Mouse (Mus musculus): ENCODE results near the gene Zfp747. TPM values are rescaled to one million over a fixed set of nuclear protein-coding genes. Genes with fewer than 3 reads are reported as not detected.

Zfp747 gene
- 1.4 and 1.5 TPM in 2 replicates for polyA plus RNA-seq (2012; rRNA removed)

DNA sequence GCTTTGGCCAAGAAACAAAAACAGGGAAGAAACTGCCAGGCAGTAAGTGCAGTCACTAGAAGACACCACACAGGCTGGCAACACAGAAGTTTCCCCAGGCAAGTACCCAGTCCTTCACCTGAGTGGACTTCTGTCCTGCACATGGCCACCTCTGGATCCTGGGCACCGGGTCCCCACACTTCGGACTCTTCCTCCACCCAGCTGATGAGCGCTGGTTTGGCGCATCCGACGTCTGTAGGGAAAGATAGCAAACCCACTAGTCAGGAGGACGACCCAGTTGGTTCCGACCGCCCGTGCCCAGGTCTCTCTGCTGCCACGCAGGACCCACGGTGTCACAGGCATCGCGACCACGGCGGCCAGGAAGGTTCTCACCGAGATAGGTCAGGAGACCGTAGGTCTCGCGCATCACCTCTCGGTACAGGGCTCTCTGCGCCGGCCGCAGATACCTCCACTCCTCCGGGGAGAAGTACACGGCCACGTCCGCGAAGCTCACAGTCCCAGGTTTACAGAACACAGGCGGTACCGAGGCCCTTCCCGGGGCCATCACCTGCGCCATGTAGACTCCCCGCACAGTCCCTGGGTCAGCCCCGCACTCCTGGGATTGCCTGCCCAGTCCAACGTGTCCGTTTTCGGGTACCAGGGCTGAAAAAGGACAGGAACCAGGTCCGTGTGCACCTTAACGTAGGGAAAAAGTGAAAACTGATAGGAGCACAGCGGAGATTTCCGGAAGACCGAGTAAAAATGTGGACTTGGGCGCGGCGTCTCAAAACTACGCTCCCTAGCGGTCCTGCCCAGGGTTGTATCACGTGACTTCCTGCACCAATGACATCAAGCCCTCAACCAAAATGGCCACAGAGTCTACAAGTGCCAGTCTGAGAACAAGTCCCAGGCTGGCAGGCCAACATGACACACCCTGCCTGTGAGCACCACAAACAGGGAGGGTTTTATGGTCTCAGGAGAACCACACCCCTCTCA lies at the start of gene Zfp747:
Zfp747 (minus strand) TSS at position 780 of the 975 bp plus-strand sequence.

DNA sequence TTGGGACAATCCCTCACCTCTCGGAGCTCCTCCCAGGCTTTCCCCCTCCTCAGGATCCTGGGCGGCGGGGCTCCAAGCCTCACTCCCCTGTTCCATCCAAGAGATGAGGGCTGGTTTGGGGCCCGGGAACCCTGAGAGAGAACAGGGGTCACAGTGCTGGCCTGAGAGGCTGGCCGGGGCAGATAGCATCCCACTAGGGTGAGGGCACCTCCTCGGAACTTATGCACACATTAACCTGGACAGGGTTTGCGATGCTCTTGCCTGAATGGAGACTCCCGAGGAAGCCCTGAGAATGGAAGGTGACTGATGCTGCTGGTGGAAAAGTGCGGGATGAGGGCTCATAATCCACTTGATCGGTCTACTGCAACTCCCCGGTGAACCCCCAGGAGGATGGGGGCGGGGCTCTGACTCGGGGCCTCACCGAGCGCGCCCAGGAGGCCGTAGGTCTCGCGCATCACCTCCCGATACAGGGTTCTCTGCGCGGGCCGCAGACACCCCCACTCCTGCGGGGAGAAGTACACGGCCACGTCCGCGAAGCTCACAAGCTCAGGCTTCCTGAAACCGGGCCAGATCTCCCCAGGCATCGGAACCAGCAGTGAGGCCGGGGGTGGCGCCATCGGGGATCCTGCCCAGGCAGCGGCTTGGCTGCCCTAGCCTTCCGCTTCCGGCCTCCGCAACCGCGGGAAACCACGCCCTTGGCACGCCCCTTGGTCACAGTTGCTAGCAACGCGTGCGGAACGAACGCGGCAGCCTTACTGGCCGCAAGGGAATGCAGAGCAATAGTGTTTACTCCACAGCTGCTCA lies 45.7 kb upstream of the Zfp747 start, which contains the start of gene Zfp688:
Zfp688 (minus strand) TSS at position 681 of the 804 bp plus-strand sequence.

DNA sequence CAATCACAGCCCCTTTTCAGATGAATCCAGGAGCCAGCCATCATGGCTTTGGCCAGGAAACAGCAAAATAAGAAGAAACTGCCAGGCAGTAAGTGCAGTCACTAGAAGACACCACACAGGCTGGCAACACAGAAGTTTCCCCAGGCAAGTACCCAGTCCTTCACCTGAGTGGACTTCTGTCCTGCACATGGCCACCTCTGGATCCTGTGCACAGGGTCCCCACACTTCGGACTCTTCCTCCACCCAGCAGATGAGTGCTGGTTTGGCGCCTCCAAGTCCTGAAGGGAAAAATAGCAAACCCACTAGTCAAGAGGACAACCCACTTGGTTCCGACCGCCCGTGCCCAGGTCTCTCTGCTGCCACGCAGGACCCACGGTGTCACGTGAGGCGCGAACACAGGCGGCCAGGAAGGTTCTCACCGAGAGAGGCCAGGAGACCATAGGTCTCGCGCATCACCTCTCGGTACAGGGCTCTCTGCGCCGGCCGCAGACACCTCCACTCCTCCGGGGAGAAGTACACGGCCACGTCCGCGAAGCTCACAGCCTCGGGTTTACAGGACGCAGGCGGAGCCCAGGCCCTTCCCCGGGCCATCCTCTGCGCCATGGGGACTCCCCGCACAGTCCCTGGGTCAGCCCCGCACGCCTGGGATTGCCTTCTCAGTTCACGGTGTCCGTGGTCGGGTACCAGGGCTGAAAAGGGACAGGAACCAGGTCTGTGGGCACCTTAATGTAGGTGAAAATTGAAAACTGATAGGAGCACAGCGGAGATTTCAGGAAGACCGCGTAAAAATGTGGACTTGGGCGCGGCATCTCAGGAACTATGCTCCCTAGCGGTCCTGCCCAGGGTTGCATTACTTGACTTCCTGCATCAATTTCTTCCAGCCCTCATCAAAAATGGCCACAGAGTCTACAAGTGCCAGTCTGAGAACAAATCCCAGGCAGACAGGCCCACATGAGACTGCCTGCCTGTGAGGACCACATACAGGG lies 30.4 kb upstream of the Zfp747 start, which contains the start of gene Zfp764:
Zfp764 (minus strand) TSS at position 821 of the 986 bp plus-strand sequence.

DNA sequence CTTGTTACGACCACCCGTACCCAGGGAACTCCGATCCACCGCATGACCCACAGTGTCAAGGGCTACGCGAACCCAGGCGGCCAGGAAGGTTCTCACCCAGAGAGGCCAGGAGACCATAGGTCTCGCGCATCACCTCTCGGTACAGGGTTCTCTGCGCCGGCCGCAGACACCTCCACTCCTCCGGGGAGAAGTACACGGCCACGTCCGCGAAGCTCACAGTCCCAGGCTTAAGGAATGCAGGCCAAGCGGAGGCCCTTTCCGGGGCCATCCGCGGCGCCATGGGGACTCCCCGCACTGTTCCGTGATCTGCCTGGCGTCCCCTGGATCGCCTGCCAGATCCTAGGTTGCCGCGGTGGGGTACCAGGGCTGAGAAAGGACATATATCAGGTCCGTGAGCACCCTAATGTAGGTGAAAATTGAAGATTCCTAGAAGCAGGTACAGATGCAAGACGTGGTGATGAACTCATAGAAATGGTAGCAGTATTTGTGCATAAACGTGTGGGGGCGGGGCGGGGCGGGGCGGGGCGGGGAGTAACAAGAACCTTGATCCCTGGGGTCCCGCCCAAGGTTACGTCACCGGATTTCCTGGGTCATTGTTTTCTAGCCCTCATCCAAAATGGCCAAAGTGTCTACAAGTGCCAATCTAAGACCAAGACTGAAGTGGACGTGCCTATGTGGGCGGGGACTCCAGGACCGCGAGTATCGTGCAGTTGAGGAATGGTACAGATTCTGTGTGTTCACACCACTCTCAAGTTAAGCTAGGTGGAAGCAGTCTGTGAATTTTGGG lies 17.5 kb upstream of the Zfp747 start, which contains the start of gene E430018J23Rik:
E430018J23Rik (minus strand) TSS at position 473 of the 787 bp plus-strand sequence.

DNA sequence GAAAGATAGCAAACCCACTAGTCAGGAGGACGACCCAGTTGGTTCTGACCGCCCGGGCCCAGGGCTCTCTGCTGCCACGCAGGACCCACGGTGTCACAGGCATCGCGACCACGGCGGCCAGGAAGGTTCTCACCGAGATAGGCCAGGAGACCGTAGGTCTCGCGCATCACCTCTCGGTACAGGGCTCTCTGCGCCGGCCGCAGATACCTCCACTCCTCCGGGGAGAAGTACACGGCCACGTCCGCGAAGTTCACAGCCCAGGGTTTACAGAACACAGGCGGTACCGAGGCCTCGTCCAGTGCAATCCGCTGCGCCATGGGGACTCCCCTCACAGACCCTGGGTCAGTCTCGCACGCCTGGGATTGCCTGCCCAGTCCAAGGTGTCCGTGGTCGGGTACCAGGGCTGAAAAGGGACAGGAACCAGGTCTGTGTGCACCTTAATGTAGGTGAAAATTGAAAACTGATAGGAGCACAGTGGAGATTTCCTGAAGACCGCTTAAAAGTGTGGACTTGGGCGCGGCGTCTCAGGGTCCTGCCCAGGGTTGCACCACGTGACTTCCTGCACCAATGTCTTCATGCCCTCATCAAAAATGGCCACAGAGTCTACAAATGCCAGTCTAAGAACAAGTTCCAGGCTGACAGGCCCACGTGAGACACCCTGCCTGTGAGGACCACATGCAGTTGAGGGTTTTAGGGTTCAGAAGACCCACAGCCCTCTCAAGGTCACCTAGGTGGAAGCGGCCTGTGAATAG lies 11.0 kb upstream of the Zfp747 start, which contains the start of gene 9130019O22Rik:
9130019O22Rik (minus strand) TSS at position 526 of the 752 bp plus-strand sequence.

DNA sequence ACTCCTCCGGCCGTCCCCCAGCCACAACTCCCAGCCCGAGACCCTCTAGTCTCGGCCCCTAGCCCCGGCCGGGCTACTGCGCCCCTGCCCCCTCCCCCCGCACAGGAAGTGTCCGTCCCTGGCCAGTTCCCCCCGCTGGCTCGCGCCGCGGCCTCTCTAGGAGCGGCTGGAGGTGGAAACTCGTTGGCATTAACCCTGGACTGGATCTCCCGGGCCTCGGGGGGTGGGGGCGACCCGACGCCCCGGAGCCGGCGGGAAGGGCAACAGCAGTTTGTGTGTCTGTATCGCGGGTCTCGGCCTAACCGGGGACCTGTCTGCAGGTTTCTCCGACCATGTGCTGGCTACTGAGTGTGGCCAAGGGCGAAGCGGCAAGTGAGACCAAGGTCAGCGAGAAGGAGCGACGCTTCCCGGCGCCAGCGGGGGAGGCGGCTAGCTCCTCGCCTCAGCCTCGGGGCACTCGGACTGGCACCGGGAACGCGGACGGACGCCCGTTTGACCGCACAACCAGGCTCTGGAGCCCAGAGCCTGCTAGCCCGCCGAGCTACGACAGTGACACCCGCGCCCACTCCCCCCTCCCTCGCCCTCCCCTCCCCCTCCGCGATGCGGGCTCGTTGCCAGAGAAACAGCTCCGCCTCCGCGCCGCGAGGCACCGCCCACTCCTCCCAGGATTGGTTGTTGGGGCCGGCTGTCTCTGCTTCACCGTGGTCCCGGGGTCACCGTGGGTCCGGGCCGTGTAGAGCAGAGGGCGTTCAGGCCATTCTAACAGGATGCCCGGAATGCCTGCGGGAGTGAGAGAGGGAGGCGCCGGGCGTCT lies 30.1 kb downstream of the Zfp747 start, which contains the start of gene Zfp768:
Zfp768 (minus strand) TSS at position 78 of the 814 bp plus-strand sequence.

Other genes with a start within 250 kb of the Zfp747 start
- gene Spn, start 238.2 kb downstream of the Zfp747 start, polyA plus RNA-seq (2012; rRNA removed), result 9.5 and 11.2 TPM in 2 replicates
- gene Cd2bp2, start 180.0 kb downstream of the Zfp747 start, polyA plus RNA-seq (2012; rRNA removed), result 31.0 and 35.9 TPM in 2 replicates
- gene Tbc1d10b, start 167.6 kb downstream of the Zfp747 start, polyA plus RNA-seq (2012; rRNA removed), result 13.4 and 15.2 TPM in 2 replicates
- 16.2 and 46.6 TPM in 2 replicates for gene Mylpf, start 167.2 kb downstream of the Zfp747 start, polyA plus RNA-seq (2012; rRNA removed)
- gene Zfp553, start 143.0 kb downstream of the Zfp747 start, polyA plus RNA-seq (2012; rRNA removed), result 3.4 and 3.5 TPM in 2 replicates
- gene Sept1, start 142.9 kb downstream of the Zfp747 start, polyA plus RNA-seq (2012; rRNA removed), result 15.1 and 15.2 TPM in 2 replicates
- gene Zfp771, start 131.8 kb downstream of the Zfp747 start, polyA plus RNA-seq (2012; rRNA removed), result 19.1 and 19.2 TPM in 2 replicates
- 56.0 and 63.0 TPM in 2 replicates for gene Dctpp1, start 115.3 kb downstream of the Zfp747 start, polyA plus RNA-seq (2012; rRNA removed)
- 42.7 and 50.6 TPM in 2 replicates for gene Sephs2, start 102.0 kb downstream of the Zfp747 start, polyA plus RNA-seq (2012; rRNA removed)
- 5.5 and 7.7 TPM in 2 replicates for gene Itgal, start 79.8 kb downstream of the Zfp747 start, polyA plus RNA-seq (2012; rRNA removed)
- gene Zfp768, start 30.5 kb downstream of the Zfp747 start, polyA plus RNA-seq (2012; rRNA removed), result 3.8 and 4.1 TPM in 2 replicates
- 0.59 and 0.69 TPM in 2 replicates for gene 9130019O22Rik, start 11.1 kb upstream of the Zfp747 start, polyA plus RNA-seq (2012; rRNA removed)
- 1.1 and 1.3 TPM in 2 replicates for gene E430018J23Rik, start 17.6 kb upstream of the Zfp747 start, polyA plus RNA-seq (2012; rRNA removed)
- gene Zfp764, start 30.8 kb upstream of the Zfp747 start, polyA plus RNA-seq (2012; rRNA removed), result 1.1 and 1.2 TPM in 2 replicates
- 5.8 and 6.8 TPM in 2 replicates for gene Zfp688, start 46.0 kb upstream of the Zfp747 start, polyA plus RNA-seq (2012; rRNA removed)
- gene Zfp689, start 73.1 kb upstream of the Zfp747 start, polyA plus RNA-seq (2012; rRNA removed), result 1.4 and 1.7 TPM in 2 replicates
- gene Prr14, start 83.6 kb upstream of the Zfp747 start, polyA plus RNA-seq (2012; rRNA removed), result 20.4 and 21.6 TPM in 2 replicates
- 4.4 and 9.0 TPM in 2 replicates for gene Fbrs, start 103.1 kb upstream of the Zfp747 start, polyA plus RNA-seq (2012; rRNA removed)
- 2.9 and 3.8 TPM in 2 replicates for gene Srcap, start 135.9 kb upstream of the Zfp747 start, polyA plus RNA-seq (2012; rRNA removed)
- gene Gm42715, start 143.5 kb upstream of the Zfp747 start, polyA plus RNA-seq (2012; rRNA removed), result 5.3 and 6.2 TPM in 2 replicates
- 1.3 TPM in 2 replicates for gene Tmem265, start 185.3 kb upstream of the Zfp747 start, polyA plus RNA-seq (2012; rRNA removed)
- 24.1 and 27.6 TPM in 2 replicates for gene Phkg2, start 197.3 kb upstream of the Zfp747 start, polyA plus RNA-seq (2012; rRNA removed)
- 4.3 and 5.0 TPM in 2 replicates for gene Ccdc189, start 212.5 kb upstream of the Zfp747 start, polyA plus RNA-seq (2012; rRNA removed)
- gene Rnf40, start 212.7 kb upstream of the Zfp747 start, polyA plus RNA-seq (2012; rRNA removed), result 14.6 and 16.3 TPM in 2 replicates
- gene Zfp629, start 239.7 kb upstream of the Zfp747 start, polyA plus RNA-seq (2012; rRNA removed), result 1.7 and 1.9 TPM in 2 replicates

Measured in liver, embryonic 14 days (tissue).